Mouse (Mus musculus) cerebellum, adult 2 months (tissue): ENCODE results near the gene Uqcr10. TPM values are rescaled to one million over a fixed set of nuclear protein-coding genes. Genes with fewer than 3 reads are reported as not detected.

Experiments used
- DNase-seq, 2 experiments: peaks; one replicate each; pipeline ENCODE4 v3.0.0; 2021
- H3K27ac ChIP-seq: fragments of 200-500 bp; 2 replicates; pipeline ENCODE4 v1.5.1; 2012; ENCODE audit warnings: low read length, control low read depth, inconsistent platforms; ENCODE audit not compliant: insufficient read depth
- H3K27me3 ChIP-seq: fragments of 200-500 bp; 2 replicates; pipeline ENCODE4 v1.6.1; 2012; ENCODE audit warnings: inconsistent platforms, mild to moderate bottlenecking, low read length, moderate library complexity; ENCODE audit not compliant: control insufficient read depth, insufficient read depth
- H3K4me1 ChIP-seq: fragments of 200-500 bp; 2 replicates; pipeline ENCODE4 v1.6.1; 2011; ENCODE audit warnings: low read length; ENCODE audit not compliant: control insufficient read depth, insufficient read depth
- H3K4me3 ChIP-seq: fragments of 200-500 bp; replicated peaks from 2 replicates; pipeline ENCODE3; 2011; ENCODE audit warnings: mild to moderate bottlenecking, low read depth, low read length, control low read depth; ENCODE audit not compliant: insufficient read depth
- CTCF ChIP-seq: fragments of 200-500 bp; IDR thresholded peaks from 2 replicates; pipeline ENCODE4 v1.5.1; 2011; ENCODE audit warnings: low read depth, mild to moderate bottlenecking, control low read depth, low read length, moderate library complexity, borderline replicate concordance; ENCODE audit not compliant: insufficient read depth
- POLR2A ChIP-seq: fragments of 200-500 bp; IDR thresholded peaks from 2 replicates; pipeline ENCODE4 v1.6.1; 2011; ENCODE audit warnings: low read length, control low read depth, borderline replicate concordance; ENCODE audit not compliant: insufficient read depth
- WGBS: fragments of 180-500 bp; shearing (Covaris S2); methylation state at CpG from one replicate; pipeline ENCODE4 v1.1.7; 2018; 5-methylcytosine and 5-hydroxymethylcytosine counted together
- polyA plus RNA-seq: library from polyadenylated mRNA; depleted of rRNA; stranded (reverse); fragments of >200 nt; gene quantifications from 2 replicates; pipeline ENCODE4 v1.2.3, GENCODE M21; 2012; rRNA removed

Gene Uqcr10
- polyA plus RNA-seq, result 1,309 and 1,338 TPM in 2 replicates

GRCm38 (mm10) chr11:4704072-4704964, at the start of gene Uqcr10, which contains the start of gene Zmat5:
TSS of gene Uqcr10 (minus strand) at chr11:4704342.
TSS of gene Zmat5 (plus strand) at chr11:4704678.
- H3K4me1 ChIP-seq, result no peaks in the 10 kb centered on the region; the same call in 1 of the 2 replicates
- peak; percentile 98 for TF ChIP-seq POLR2A
- no peak for TF ChIP-seq CTCF
- H3K27ac ChIP-seq, result peak within 1 kb of the TSS; percentile 85
- peak within 1 kb of the TSS; percentile 96 for H3K4me3 ChIP-seq
- under 1% methylated on average over 47 of the region's 47 CpGs for WGBS
- DNase-seq, result peak; percentile 93 to 94
- H3K27me3 ChIP-seq, result no peaks in the 10 kb centered on the region

- TF ChIP-seq POLR2A (no peak), CTCF (no peak)
- DNase-seq, result no peak
- no peak overlapping the region for H3K27ac ChIP-seq
- H3K27me3 ChIP-seq, result no peaks in the 10 kb centered on the region
- peaks cover 6% of the 10 kb centered on the region for H3K4me1 ChIP-seq
- no peak overlapping the region for H3K4me3 ChIP-seq
- WGBS, result 48% methylated on average over 10 of the region's 10 CpGs
These were observed 48.7 kb upstream of the Uqcr10 start for GRCm38 (mm10) chr11:4752836-4753235.

DNA sequence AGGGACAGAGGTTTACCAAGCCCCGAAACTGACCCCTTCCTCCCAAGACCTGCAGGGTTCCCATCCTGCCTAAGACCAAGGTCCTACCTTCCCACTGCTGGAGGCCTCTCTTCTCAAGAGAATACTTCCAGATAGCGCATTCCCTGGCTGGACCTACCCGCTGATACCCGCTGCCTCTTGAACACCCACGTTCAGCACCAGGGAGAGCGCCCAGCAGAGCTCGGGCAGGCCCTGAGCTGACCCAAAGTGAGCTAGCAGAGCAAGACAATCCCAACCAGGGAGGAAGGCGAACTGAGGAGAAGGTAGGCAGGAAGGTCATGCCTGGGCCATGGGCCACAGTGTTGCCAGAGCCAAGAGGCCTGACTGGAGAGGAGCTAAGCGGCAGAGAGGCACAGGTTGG, 46.1 kb upstream of the Uqcr10 start:
- Histone ChIP-seq H3K27ac (no peak overlapping the region), H3K4me1 (peaks cover 6% of the 10 kb centered on the region), H3K27me3 (peaks cover 13% of the 10 kb centered on the region; the same call in 1 of the 2 replicates), H3K4me3 (no peak overlapping the region)
- no peak for DNase-seq
- no peak for TF ChIP-seq POLR2A
- TF ChIP-seq CTCF, result no peak
- 59% methylated on average over 9 of the region's 9 CpGs for WGBS

DNA sequence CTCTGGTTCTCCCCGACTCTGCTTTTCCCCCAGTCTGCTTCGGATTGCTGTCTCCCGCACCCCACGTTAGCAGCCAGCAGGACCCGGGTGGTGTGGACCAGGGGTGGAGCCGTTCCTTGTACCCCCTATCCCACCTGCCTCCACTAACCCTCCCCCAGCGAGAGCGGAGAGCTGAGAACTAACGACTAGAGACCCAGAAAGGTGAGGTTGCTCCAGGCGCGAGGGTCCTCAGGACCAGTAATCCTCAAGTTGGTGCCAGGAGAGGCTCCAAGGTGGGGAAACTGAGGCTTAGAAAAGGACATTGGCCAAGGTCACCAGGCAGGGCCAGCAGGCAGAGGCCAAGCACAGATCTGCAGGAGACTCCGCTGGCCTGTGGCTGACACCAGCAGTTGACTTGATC, 43.1 kb upstream of the Uqcr10 start:
- TF ChIP-seq POLR2A (no peak), CTCF (no peak)
- no peak for DNase-seq
- Histone ChIP-seq H3K4me3 (peak overlapping the region; percentile 29), H3K4me1 (no peaks in the 10 kb centered on the region), H3K27ac (no peak overlapping the region), H3K27me3 (peaks cover 15% of the 10 kb centered on the region; the same call in 1 of the 2 replicates)
- 4% methylated on average over 12 of the region's 12 CpGs for WGBS

GRCm38 (mm10) chr11:4746733-4747132, 42.6 kb upstream of the Uqcr10 start, which contains the start of gene Cabp7:
TSS of gene Cabp7 (minus strand) at chr11:4746778.
- Histone ChIP-seq H3K4me3 (peak within 1 kb of the TSS; percentile 32), H3K27ac (no peak within 1 kb of the TSS), H3K27me3 (peaks cover 15% of the 10 kb centered on the region; the same call in 1 of the 2 replicates), H3K4me1 (no peaks in the 10 kb centered on the region)
- TF ChIP-seq POLR2A (no peak), CTCF (no peak)
- DNase-seq, result peak in 1 of 2 experiments; percentile 34
- WGBS, result 12% methylated on average over 35 of the region's 73 CpGs

- H3K27me3 ChIP-seq, result peaks cover 15% of the 10 kb centered on the region; the same call in 1 of the 2 replicates
These were observed 41.8 kb upstream of the Uqcr10 start for GRCm38 (mm10) chr11:4745969-4746368.

GRCm38 (mm10) chr11:4744691-4745090, 40.5 kb upstream of the Uqcr10 start:
- H3K27me3 ChIP-seq, result peaks cover 15% of the 10 kb centered on the region; the same call in 1 of the 2 replicates
- no peaks in the 10 kb centered on the region for H3K4me1 ChIP-seq
- TF ChIP-seq CTCF (no peak), POLR2A (no peak)
- no peak overlapping the region for H3K27ac ChIP-seq
- WGBS, result 32% methylated on average over 6 of the region's 6 CpGs
- DNase-seq, result no peak
- no peak overlapping the region for H3K4me3 ChIP-seq

More at GRCm38 (mm10) chr11:4745969-4746368, 41.8 kb upstream of the Uqcr10 start:
- Histone ChIP-seq H3K27ac (no peak overlapping the region), H3K4me3 (peak overlapping the region; percentile 30), H3K4me1 (no peaks in the 10 kb centered on the region)
- no peak for TF ChIP-seq POLR2A
- TF ChIP-seq CTCF, result no peak
- no peak for DNase-seq
- 1% methylated on average over 39 of the region's 39 CpGs for WGBS
